Comparison of ENCODE assay signal across 28 mouse cellular contexts in genomic region chr1:131700447-131700846, GRCm38 (mm10). TPM values are rescaled to one million over a fixed set of nuclear protein-coding genes. Genes with fewer than 3 reads are reported as not detected.
A peak's percentile ranks its signal among the peaks of the same experiment; 100 is the strongest.
DNase-seq lines count a peak whose midpoint lies in the region; ATAC-seq and TF ChIP-seq lines count a peak whose summit lies in the region.
"Had no signal": no experiment of that assay in that cellular context is flagged by ENCODE, and none has a peak within 500 bp of the region (broad histone marks: within the 10 kb centered on the region; RNA-seq: fewer than 3 reads in every experiment).

No protein-coding gene starts in this region.

- ATAC-seq in liver, postnatal 0 days, result no peak
- ATAC-seq in hematopoietic stem cell, adult 5-6 weeks (replicated peaks in 1 of 2; ENCODE audit: insufficient read depth in 1 of 2, low FRiP score in 2 of 2, low TSS enrichment in 1 of 2, low read depth in 1 of 2, poor library complexity in 2 of 2, severe bottlenecking in 2 of 2), result peak; percentile 35 to 51; a peak in 3 of 4 replicates
- ATAC-seq in megakaryocyte progenitor cell, adult 5-6 weeks (replicated peaks; ENCODE audit: poor library complexity), result peak; percentile 77
- ATAC-seq: forebrain, embryonic 15.5 days; hindbrain, embryonic 16.5 days; Patski had no signal

- H3K27me3 ChIP-seq in liver, adult 2 months (ENCODE audit: control insufficient read depth, insufficient read depth, low read length), result no peaks in the 10 kb centered on the region
- no peaks in the 10 kb centered on the region for H3K27me3 ChIP-seq in liver, postnatal 0 days (ENCODE audit: insufficient read depth, low read length)
- no peaks in the 10 kb centered on the region for H3K27me3 ChIP-seq in splenic B cell, adult 2 months (ENCODE audit: control insufficient read depth, insufficient read depth, low read length, poor library complexity, severe bottlenecking)
- H3K27me3 ChIP-seq: embryonic facial prominence, embryonic 12.5 days; embryonic facial prominence, embryonic 15.5 days; forebrain, embryonic 12.5 days; forebrain, embryonic 15.5 days; hindbrain, embryonic 13.5 days; Patski had no signal

- no peak overlapping the region for H3K9ac ChIP-seq in liver, adult 2 months (ENCODE audit: low read depth, low read length)
- no peak overlapping the region for H3K9ac ChIP-seq in liver, postnatal 0 days (replicated peaks)
- H3K9ac ChIP-seq: embryonic facial prominence, embryonic 12.5 days; embryonic facial prominence, embryonic 15.5 days; forebrain, embryonic 12.5 days; forebrain, embryonic 15.5 days; hindbrain, embryonic 13.5 days had no signal

- H3K4me1 ChIP-seq in liver, adult 2 months (ENCODE audit: control insufficient read depth, insufficient read depth, low read length), result no peaks in the 10 kb centered on the region
- peaks cover 4% of the 10 kb centered on the region; the same call in 1 of the 2 replicates for H3K4me1 ChIP-seq in liver, postnatal 0 days (ENCODE audit: insufficient read depth)
- H3K4me1 ChIP-seq: embryonic facial prominence, embryonic 12.5 days; embryonic facial prominence, embryonic 15.5 days; forebrain, embryonic 15.5 days; hindbrain, embryonic 13.5 days had no signal

- no peaks in the 10 kb centered on the region for H3K36me3 ChIP-seq in liver, adult 2 months (ENCODE audit: control insufficient read depth, insufficient read depth, low read length)
- no peaks in the 10 kb centered on the region for H3K36me3 ChIP-seq in liver, postnatal 0 days (replicated peaks; ENCODE audit: insufficient read depth, low read length)
- no peaks in the 10 kb centered on the region for H3K36me3 ChIP-seq in splenic B cell, adult 2 months (ENCODE audit: control insufficient read depth, insufficient read depth, low read length, poor library complexity, severe bottlenecking)
- H3K36me3 ChIP-seq: embryonic facial prominence, embryonic 12.5 days; embryonic facial prominence, embryonic 15.5 days; forebrain, embryonic 12.5 days; forebrain, embryonic 15.5 days; G1E; hindbrain, embryonic 10.5 days; hindbrain, embryonic 13.5 days had no signal

- H3K27ac ChIP-seq in liver, adult 2 months (replicated peaks; ENCODE audit: insufficient read depth, low read depth, low read length), result no peak overlapping the region
- no peak overlapping the region for H3K27ac ChIP-seq in liver, postnatal 0 days (ENCODE audit: low read depth)
- H3K27ac ChIP-seq: embryonic facial prominence, embryonic 12.5 days; embryonic facial prominence, embryonic 15.5 days; forebrain, embryonic 12.5 days; forebrain, embryonic 15.5 days; hindbrain, embryonic 10.5 days; hindbrain, embryonic 13.5 days had no signal

- no peaks in the 10 kb centered on the region for H3K79me2 ChIP-seq in liver, adult 2 months (ENCODE audit: control insufficient read depth, insufficient read depth, low read length)

- TF ChIP-seq CTCF in liver, adult 2 months (IDR thresholded peaks at IDR 0.05; ENCODE audit: low read depth, low read length), result no peak
- TF ChIP-seq CTCF in liver, postnatal 0 days (IDR thresholded peaks at IDR 0.05; ENCODE audit: low read depth), result no peak

- no peak for TF ChIP-seq EP300 in liver, postnatal 0 days (IDR thresholded peaks at IDR 0.05; ENCODE audit: low read depth)

- peak; percentile 29 for DNase-seq in liver, adult 2 months (ENCODE audit: extremely low read depth, low read depth, low spot score)
- DNase-seq in liver, postnatal 0 days, result no peak
- DNase-seq in splenic B cell, adult 2 months (ENCODE audit: low read depth, low spot score), result peak; percentile 72
- no peak for DNase-seq in ovary, adult 18-20 months (ENCODE audit: low spot score)
- DNase-seq in spleen, postnatal 14 days (ENCODE audit: low spot score in 2 of 2), result no peak
- DNase-seq in testis, postnatal 14 days (ENCODE audit: low spot score), result no peak
- DNase-seq: adrenal gland, adult 2 months; adrenal gland, postnatal 14 days; cerebellum, adult 11-12 months; cerebellum, adult 8-10 months; cerebellum, postnatal 10 days; cerebellum, postnatal 36 days; gastrocnemius, postnatal 10 days; gastrocnemius, postnatal 36 days; heart, adult 11 months had no signal

- WGBS in liver, adult 2 months, result 69% methylated on average over 5 of the region's 5 CpGs
- WGBS in liver, postnatal 0 days (ENCODE audit: insufficient replicate concordance), result 36% methylated on average over 5 of the region's 5 CpGs

- no peak overlapping the region for H3K4me3 ChIP-seq in liver, adult 2 months (ENCODE audit: insufficient read depth, low read depth, low read length)
- H3K4me3 ChIP-seq in liver, postnatal 0 days (ENCODE audit: low read depth, low read length), result no peak overlapping the region
- H3K4me3 ChIP-seq: embryonic facial prominence, embryonic 12.5 days; embryonic facial prominence, embryonic 15.5 days; forebrain, embryonic 12.5 days; forebrain, embryonic 15.5 days; hindbrain, embryonic 10.5 days; hindbrain, embryonic 13.5 days had no signal

- H3K4me2 ChIP-seq in liver, postnatal 0 days (ENCODE audit: low read depth, low read length), result no peak overlapping the region
- H3K4me2 ChIP-seq: embryonic facial prominence, embryonic 12.5 days; embryonic facial prominence, embryonic 15.5 days; forebrain, embryonic 12.5 days; forebrain, embryonic 15.5 days; heart, embryonic 11.5 days; hindbrain, embryonic 13.5 days had no signal

- no peaks in the 10 kb centered on the region for H3K9me3 ChIP-seq in liver, postnatal 0 days (ENCODE audit: low read length)
- H3K9me3 ChIP-seq: embryonic facial prominence, embryonic 12.5 days; embryonic facial prominence, embryonic 15.5 days; forebrain, embryonic 12.5 days; forebrain, embryonic 15.5 days; G1E; hindbrain, embryonic 10.5 days; hindbrain, embryonic 13.5 days had no signal

- TF ChIP-seq POLR2A in liver, adult 2 months (IDR thresholded peaks at IDR 0.05; ENCODE audit: extremely low read depth, insufficient read depth, low read length), result no peak

RNA-seq across cellular contexts. Expression of gene Rab7b, which starts 12.0 kb away (rescaled TPM):
- 0.83 and 0.87 TPM in 2 replicates for total RNA-seq in liver, adult 2 months (2014; rRNA removed)
- 0.29 and 0.45 TPM in 2 replicates for polyA plus RNA-seq in liver, adult 2 months (2012; rRNA removed)
- polyA plus RNA-seq in liver, postnatal 0 days (2015; fragmentation: Nextera tagmentation; extraction: Ambion mirVana), result 2.3 and 2.4 TPM in 2 replicates
- total RNA-seq in hematopoietic stem cell, adult 5-6 weeks (2017), result 2.1 and 4.5 TPM in 2 replicates
- 5.8 and 7.7 TPM in 2 replicates for total RNA-seq in megakaryocyte progenitor cell, adult 5-6 weeks (2015)
- 31.1 and 43.2 TPM in 2 replicates for total RNA-seq in megakaryocyte progenitor cell, adult 5-6 weeks (2017)
- polyA plus RNA-seq: G1E had no signal

RNA-seq across cellular contexts. Expression of gene Slc26a9, which starts 43.4 kb away (rescaled TPM):
- total RNA-seq in liver, adult 2 months (2014; rRNA removed), result under 0.01 TPM in 1 of 2 replicates, not detected in the other
- not detected in 2 replicates for polyA plus RNA-seq in liver, adult 2 months (2012; rRNA removed)
- polyA plus RNA-seq in liver, postnatal 0 days (2015; fragmentation: Nextera tagmentation; extraction: Ambion mirVana), result not detected in 2 replicates
- total RNA-seq in hematopoietic stem cell, adult 5-6 weeks (2017), result not detected in 2 replicates
- total RNA-seq in megakaryocyte progenitor cell, adult 5-6 weeks (2015), result 0.02 and 0.25 TPM in 2 replicates
- 0.14 TPM in 1 of 2 replicates, not detected in the other for total RNA-seq in megakaryocyte progenitor cell, adult 5-6 weeks (2017)
- total RNA-seq: gastrocnemius, postnatal 10 days; gastrocnemius, postnatal 36 days; heart, postnatal 25 days had no signal
- polyA plus RNA-seq: forebrain, embryonic 12.5 days; heart, embryonic 11.5 days had no signal

Comparison
In these comparisons a context has a peak if more than half of its experiments do, and no peak if none do; other contexts are left out.
1. DNase-seq: peak in liver, adult 2 months (single experiment) and splenic B cell, adult 2 months (single experiment); none in liver, postnatal 0 days (single experiment), ovary, adult 18-20 months (single experiment), spleen, postnatal 14 days (0 of 2) and testis, postnatal 14 days (single experiment).